Mouse (Mus musculus) Patski (cell line): ENCODE results near the gene Tsen34. TPM values are rescaled to one million over a fixed set of nuclear protein-coding genes. Genes with fewer than 3 reads are reported as not detected.
"Not testable (repeated sequence)": the region's sequence is repeated elsewhere in the genome, so short reads cannot be mapped to it uniquely, and the experiment has no call there.

ENCODE experiments used
- ATAC-seq: fragments of 100-300 bp; one replicate; pipeline ENCODE4 v1.8.0; 2021
- CTCF ChIA-PET: fragments of 350-600 bp; sonication (Branson Sonifier 250); formaldehyde crosslinking; loops from one replicate; lab custom pipeline; 2022; ENCODE audit warnings: inconsistent platforms; lab: Charles Lee
- POLR2A ChIA-PET: fragments of 350-600 bp; sonication (Branson Sonifier 250); formaldehyde crosslinking; loops from one replicate; lab custom pipeline; 2022; ENCODE audit warnings: antibody characterized with exemption, inconsistent platforms; lab: Charles Lee
- DNase-seq: peaks from one replicate; pipeline ENCODE4 v3.0.0-alpha.2; 2011; ENCODE audit warnings: low read depth, low spot score
- H3K27me3 ChIP-seq: fragments of 371-371 bp; one replicate; pipeline ENCODE4 v1.5.1; 2021
- CTCF ChIP-seq: fragments of 100-300 bp; IDR thresholded peaks from one replicate; pipeline ENCODE4 v1.5.1; 2021
- in situ Hi-C: fragments of 300-500 bp; cut with MboI; formaldehyde crosslinking; loops from 3 replicates; pipeline ENCODE4 v1.11.1; 2018; ENCODE audit warnings: low pct_unique_long_range_greater_than_20kb, mixed read lengths
- polyA plus RNA-seq: library from polyadenylated mRNA; unstranded; gene quantifications from one replicate; pipeline ENCODE4 v1.2.3, GENCODE M21; 2021

Tsen34 gene
- polyA plus RNA-seq, 1 experiment from 2014 or later, result 205 TPM

GRCm38 (mm10) chr7:3709000-3709399 lies 16.3 kb downstream of the Tsen34 start:
- ChIA-PET POLR2A (no interaction called here), CTCF (no interaction called here)
- ATAC-seq (no peak), DNase-seq (no peak)
- in situ Hi-C loops, result no loop called here
- H3K27me3 ChIP-seq, result no peaks in the 10 kb centered on the region
- TF ChIP-seq CTCF, result no peak

- POLR2A ChIA-PET, result no interaction called here
- ATAC-seq, result no peak
- in situ Hi-C loops, result no loop called here
- DNase-seq, result no peak
- CTCF ChIA-PET, result interaction anchor here (1.7 kb wide), 1 partner anchor 9 kb away, joined by 3 read pairs; no protein-coding TSS in a partner anchor
- H3K27me3 ChIP-seq, result no peaks in the 10 kb centered on the region
- TF ChIP-seq CTCF, result no peak
These were observed 19.7 kb downstream of the Tsen34 start for GRCm38 (mm10) chr7:3712264-3712942.

GRCm38 (mm10) chr7:3715249-3715648 lies 22.6 kb downstream of the Tsen34 start:
- ChIA-PET CTCF (no interaction called here), POLR2A (no interaction called here)
- ATAC-seq (no peak), DNase-seq (no peak)
- TF ChIP-seq CTCF, result no peak
- in situ Hi-C loops, result no loop called here
- no peaks in the 10 kb centered on the region for H3K27me3 ChIP-seq

DNA sequence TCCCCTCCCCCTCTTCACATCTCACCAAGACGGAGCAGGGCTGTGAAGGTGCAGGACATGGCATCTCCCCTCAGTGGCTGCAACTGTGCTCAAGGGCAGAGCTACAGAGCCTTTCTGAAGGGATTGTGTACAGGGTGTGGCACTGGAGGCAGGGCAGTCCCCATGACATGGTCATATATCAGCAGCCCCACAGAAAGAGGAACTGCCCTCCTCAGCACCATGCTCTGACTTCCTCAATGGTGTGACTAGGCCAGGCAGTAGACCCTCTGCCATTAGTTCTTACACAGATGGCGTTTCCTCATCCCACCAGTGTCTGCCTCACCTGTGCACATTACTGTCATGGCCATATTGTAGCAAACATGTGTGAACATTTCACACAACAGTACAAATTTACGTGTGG lies 27.6 kb downstream of the Tsen34 start, which contains the start of gene Pirb:
Gene Pirb (minus strand): TSS at position 124 of the 400 bp plus-strand sequence.
- DNase-seq, ATAC-seq, H3K27me3 ChIP-seq, in situ Hi-C loops, CTCF ChIA-PET, POLR2A ChIA-PET: not testable (repeated sequence)

- DNase-seq, in situ Hi-C loops, ATAC-seq, CTCF ChIA-PET, POLR2A ChIA-PET, H3K27me3 ChIP-seq: not testable (repeated sequence)
These were observed 32.8 kb downstream of the Tsen34 start for GRCm38 (mm10) chr7:3725459-3725858.

GRCm38 (mm10) chr7:3732675-3733074 lies 40.0 kb downstream of the Tsen34 start:
- ATAC-seq, H3K27me3 ChIP-seq, POLR2A ChIA-PET, in situ Hi-C loops, CTCF ChIA-PET, DNase-seq: not testable (repeated sequence)

Other genes starting within 250 kb of the Tsen34 start
- not detected for gene Tarm1, start 190.2 kb upstream of the Tsen34 start, polyA plus RNA-seq
- 0.09 TPM for gene Oscar, start 76.7 kb upstream of the Tsen34 start, polyA plus RNA-seq
- gene Ndufa3, start 75.5 kb upstream of the Tsen34 start, polyA plus RNA-seq, result 328 TPM
- gene Tfpt, start 62.9 kb upstream of the Tsen34 start, polyA plus RNA-seq, result 27.1 TPM
- 58.0 TPM for gene Prpf31, start 62.9 kb upstream of the Tsen34 start, polyA plus RNA-seq
- gene Cnot3, start 47.6 kb upstream of the Tsen34 start, polyA plus RNA-seq, result 56.5 TPM
- gene Leng1, start 27.0 kb upstream of the Tsen34 start, polyA plus RNA-seq, result 18.5 TPM
- 2.4 TPM for gene Tmc4, start 15.3 kb upstream of the Tsen34 start, polyA plus RNA-seq
- gene Mboat7, start 660 bp downstream of the Tsen34 start, polyA plus RNA-seq, result 118 TPM
- 1,336 TPM for gene Rps9, start 11.1 kb downstream of the Tsen34 start, polyA plus RNA-seq
- 0.03 TPM for gene Pirb, start 27.5 kb downstream of the Tsen34 start, polyA plus RNA-seq
- gene Gm15448, start 132.8 kb downstream of the Tsen34 start, polyA plus RNA-seq, result not detected
- gene Pira2, start 152.2 kb downstream of the Tsen34 start, polyA plus RNA-seq, result not detected
- gene Gm14548, start 205.3 kb downstream of the Tsen34 start, polyA plus RNA-seq, result not detected
- not detected for gene Lilra6, start 222.6 kb downstream of the Tsen34 start, polyA plus RNA-seq